Mouse (Mus musculus) ES-Bruce4 (cell line): ENCODE data around the gene Ncor2. TPM values are rescaled to one million over a fixed set of nuclear protein-coding genes. Genes with fewer than 3 reads are reported as not detected.

Experiments
- H3K27ac ChIP-seq: 2 replicates; pipeline ENCODE4 v1.5.1; 2012; ENCODE audit warnings: low read length, inconsistent platforms; ENCODE audit not compliant: insufficient read depth
- H3K27me3 ChIP-seq: 2 replicates; pipeline ENCODE4 v1.6.1; 2012; ENCODE audit warnings: mild to moderate bottlenecking, low read length, inconsistent platforms; ENCODE audit not compliant: control insufficient read depth, poor library complexity, insufficient read depth, severe bottlenecking
- H3K36me3 ChIP-seq: 2 replicates; pipeline ENCODE4 v1.6.1; 2012; ENCODE audit warnings: inconsistent platforms, mild to moderate bottlenecking, low read length, moderate library complexity; ENCODE audit not compliant: control insufficient read depth, poor library complexity, insufficient read depth, severe bottlenecking
- H3K4me1 ChIP-seq: one replicate; pipeline ENCODE4 v1.8.1; 2011; ENCODE audit warnings: low read length; ENCODE audit not compliant: control insufficient read depth, insufficient read depth
- H3K4me3 ChIP-seq: 2 replicates; pipeline ENCODE4 v1.5.1; 2011; ENCODE audit warnings: low read depth, mild to moderate bottlenecking, low read length
- H3K9ac ChIP-seq: 2 replicates; pipeline ENCODE4 v1.6.1; 2012; ENCODE audit warnings: low read depth, mild to moderate bottlenecking, inconsistent platforms; ENCODE audit not compliant: poor library complexity, severe bottlenecking
- H3K9me3 ChIP-seq: replicated peaks from 2 replicates; pipeline ENCODE4 v1.6.1; 2012; ENCODE audit warnings: mild to moderate bottlenecking, low read length, inconsistent platforms; ENCODE audit not compliant: control insufficient read depth, poor library complexity, insufficient read depth, severe bottlenecking
- CTCF ChIP-seq: IDR thresholded peaks from one replicate; pipeline ENCODE4 v1.8.1; 2011; ENCODE audit warnings: low read depth, low read length
- EP300 ChIP-seq: IDR thresholded peaks from 2 replicates; pipeline ENCODE4 v1.6.1; 2011; ENCODE audit warnings: low read depth, low read length; ENCODE audit not compliant: insufficient read depth
- POLR2A ChIP-seq: IDR thresholded peaks from one replicate; pipeline ENCODE4 v1.8.1; 2011; ENCODE audit warnings: low read length; ENCODE audit not compliant: insufficient read depth
- polyA plus RNA-seq: library from polyadenylated mRNA; stranded (reverse); fragments of >200 nt; gene quantifications from 2 replicates; pipeline ENCODE4 v1.2.4, GENCODE M21; 2011; ENCODE audit warnings: low read depth; ENCODE audit not compliant: missing spikeins, insufficient read depth, insufficient read length

Ncor2 gene
- polyA plus RNA-seq, 1 experiment, result 57.5 TPM

GRCm38 (mm10) chr5:125149142-125149541 is 29.9 kb downstream of the Ncor2 start:
- Histone ChIP-seq H3K4me3 (no peak overlapping the region), H3K27me3 (no peaks in the 10 kb centered on the region), H3K9me3 (no peaks in the 10 kb centered on the region), H3K36me3 (no peaks in the 10 kb centered on the region), H3K27ac (no peak overlapping the region), H3K4me1 (peaks cover 20% of the 10 kb centered on the region), H3K9ac (no peak overlapping the region)
- TF ChIP-seq CTCF, result no peak
- TF ChIP-seq EP300, result no peak
- TF ChIP-seq POLR2A, result no peak

DNA sequence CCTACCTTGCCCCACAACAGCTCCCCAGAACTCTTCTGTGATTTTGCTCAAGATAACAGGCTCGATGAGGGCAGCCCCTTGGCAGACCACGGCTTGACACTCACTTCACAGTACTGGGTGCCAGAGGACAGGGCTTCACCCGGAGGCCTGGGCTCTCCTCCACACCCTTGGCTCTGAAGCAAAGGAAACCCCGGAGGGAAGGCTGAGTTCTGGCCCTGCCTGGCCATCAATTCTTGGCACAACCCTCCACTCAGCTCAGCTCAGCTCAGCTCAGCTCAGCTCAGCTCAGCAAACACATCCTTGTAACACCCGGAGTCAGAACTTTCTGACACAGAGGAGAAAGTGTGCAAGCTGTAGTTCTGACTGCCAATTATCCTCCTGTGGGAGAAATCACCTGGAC is 30.3 kb downstream of the Ncor2 start:
- H3K9ac ChIP-seq, result no peak overlapping the region

GRCm38 (mm10) chr5:125148173-125148572 is 30.8 kb downstream of the Ncor2 start:
- Histone ChIP-seq H3K27me3 (no peaks in the 10 kb centered on the region), H3K9me3 (no peaks in the 10 kb centered on the region), H3K4me3 (no peak overlapping the region), H3K4me1 (peaks cover 12% of the 10 kb centered on the region), H3K27ac (no peak overlapping the region), H3K36me3 (no peaks in the 10 kb centered on the region), H3K9ac (no peak overlapping the region)
- TF ChIP-seq CTCF (no peak), POLR2A (no peak), EP300 (no peak)

More for the DNA sequence above, 30.3 kb downstream of the Ncor2 start:
- Histone ChIP-seq H3K36me3 (no peaks in the 10 kb centered on the region), H3K27ac (no peak overlapping the region), H3K27me3 (no peaks in the 10 kb centered on the region), H3K4me3 (no peak overlapping the region), H3K9me3 (no peaks in the 10 kb centered on the region), H3K4me1 (peaks cover 17% of the 10 kb centered on the region)
- TF ChIP-seq EP300 (no peak), CTCF (no peak), POLR2A (no peak)

GRCm38 (mm10) chr5:125147124-125147523 is 31.9 kb downstream of the Ncor2 start:
- peaks cover 4% of the 10 kb centered on the region for H3K4me1 ChIP-seq
- TF ChIP-seq EP300, result no peak
- no peak for TF ChIP-seq CTCF
- TF ChIP-seq POLR2A, result no peak

DNA sequence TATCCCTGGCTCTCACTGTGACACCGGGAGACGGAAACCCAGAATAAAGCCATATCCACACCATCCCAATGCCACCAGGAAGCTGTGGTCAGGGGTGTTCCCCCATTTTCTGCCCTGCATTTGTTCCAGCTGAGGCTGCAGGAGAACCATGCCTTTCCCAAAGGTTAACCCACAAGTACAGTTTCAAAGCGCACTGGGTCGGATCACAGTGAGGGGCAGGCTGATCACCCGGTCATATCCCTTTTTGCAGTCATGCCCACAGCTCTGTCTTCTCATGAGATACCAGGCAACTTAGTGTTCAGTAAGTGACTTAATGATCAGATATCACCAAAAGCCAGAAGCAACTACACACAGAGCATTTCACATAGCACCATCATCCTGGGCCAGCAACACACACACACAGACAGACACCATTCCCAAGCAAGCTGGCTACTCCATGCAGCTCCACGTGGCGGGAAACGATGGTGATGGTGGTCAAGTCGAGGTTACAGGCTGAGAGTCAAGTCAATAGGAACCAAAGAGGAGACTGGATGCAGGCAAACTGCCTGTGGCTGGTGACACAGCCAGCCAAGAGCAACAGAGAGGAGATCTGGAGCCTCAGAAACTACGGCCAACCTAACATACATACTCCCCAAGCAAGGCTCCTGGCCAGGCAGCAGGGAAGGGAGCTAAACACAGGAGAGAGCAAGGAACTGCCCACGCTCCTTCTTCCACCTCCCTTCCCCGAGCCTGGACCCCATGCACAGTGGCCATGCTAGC is 35.7 kb downstream of the Ncor2 start:
- Histone ChIP-seq H3K36me3 (no peaks in the 10 kb centered on the region), H3K27me3 (no peaks in the 10 kb centered on the region), H3K27ac (no peak overlapping the region), H3K9ac (no peak overlapping the region), H3K4me1 (no peaks in the 10 kb centered on the region), H3K4me3 (no peak overlapping the region), H3K9me3 (no peaks in the 10 kb centered on the region)
- TF ChIP-seq CTCF (no peak), EP300 (no peak), POLR2A (no peak)

More at GRCm38 (mm10) chr5:125147124-125147523, 31.9 kb downstream of the Ncor2 start:
- Histone ChIP-seq H3K27ac (no peak overlapping the region), H3K27me3 (no peaks in the 10 kb centered on the region), H3K36me3 (no peaks in the 10 kb centered on the region), H3K9me3 (no peaks in the 10 kb centered on the region), H3K4me3 (no peak overlapping the region), H3K9ac (no peak overlapping the region)

- H3K4me3 ChIP-seq, result no peak overlapping the region
Observed at GRCm38 (mm10) chr5:125141916-125142315, 37.1 kb downstream of the Ncor2 start.

More at GRCm38 (mm10) chr5:125141916-125142315, 37.1 kb downstream of the Ncor2 start:
- no peaks in the 10 kb centered on the region for H3K36me3 ChIP-seq
- H3K9me3 ChIP-seq, result no peaks in the 10 kb centered on the region
- peaks cover 2% of the 10 kb centered on the region for H3K4me1 ChIP-seq
- no peak overlapping the region for H3K27ac ChIP-seq
- no peak for TF ChIP-seq EP300
- H3K27me3 ChIP-seq, result no peaks in the 10 kb centered on the region
- H3K9ac ChIP-seq, result no peak overlapping the region
